Mouse (Mus musculus) right cerebral cortex, postnatal 10 days (tissue): Measurements from ENCODE around the gene Thada.

Experiments used
- DNase-seq, 2 experiments: peaks; one replicate each; pipeline ENCODE4 v3.0.0; 2021; ENCODE audit warnings: low spot score in 2 of 2

Gene Thada

DNA sequence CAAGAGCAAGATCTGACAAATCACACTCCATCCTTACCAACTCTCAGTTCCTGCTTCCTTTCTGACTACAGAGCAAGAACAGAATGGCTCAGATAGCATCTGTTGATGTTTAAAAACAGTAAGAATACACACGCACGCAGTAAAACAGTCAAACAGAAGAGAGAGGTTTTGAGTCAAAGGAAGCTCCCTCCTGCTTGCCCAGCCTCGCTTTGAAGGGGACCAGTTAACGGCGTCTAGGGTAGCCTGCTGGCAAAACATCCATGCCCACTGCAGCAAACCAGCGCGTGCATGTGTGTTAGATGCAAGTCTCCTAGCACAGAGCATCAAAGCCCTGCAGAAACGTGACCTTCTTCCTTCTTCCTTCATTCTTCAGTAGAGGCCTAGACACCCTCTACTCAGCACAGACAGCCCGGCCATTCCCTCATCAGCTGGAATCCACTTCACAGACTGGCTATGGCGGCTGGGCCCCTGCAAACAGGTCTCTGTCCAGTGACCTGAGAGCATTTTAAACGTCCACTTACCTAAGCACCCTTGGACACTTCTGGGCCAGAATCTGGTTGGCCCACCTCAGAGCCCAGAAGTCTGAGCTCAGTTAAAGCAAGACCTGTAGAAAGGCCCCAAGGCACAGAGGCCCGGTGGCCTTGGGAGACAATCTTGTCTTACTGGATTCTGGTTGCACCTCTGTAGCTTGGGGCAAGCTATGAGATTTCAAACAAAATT lies 302.8 kb downstream of the Thada start:
- peak in 1 of 2 experiments; percentile 16 for DNase-seq

- DNase-seq = peak in 1 of 2 experiments; percentile 8
These were observed 303.7 kb downstream of the Thada start for GRCm38 (mm10) chr17:84162211-84162760.

- peak; percentile 65 to 70 for DNase-seq
These were observed 304.7 kb downstream of the Thada start for GRCm38 (mm10) chr17:84161231-84161854.

GRCm38 (mm10) chr17:84158891-84159290 lies 307.1 kb downstream of the Thada start:
- DNase-seq = peak in 1 of 2 experiments; percentile 14

- DNase-seq = peak in 1 of 2 experiments; percentile 10
These were observed 307.6 kb downstream of the Thada start for GRCm38 (mm10) chr17:84158461-84158795.

DNA sequence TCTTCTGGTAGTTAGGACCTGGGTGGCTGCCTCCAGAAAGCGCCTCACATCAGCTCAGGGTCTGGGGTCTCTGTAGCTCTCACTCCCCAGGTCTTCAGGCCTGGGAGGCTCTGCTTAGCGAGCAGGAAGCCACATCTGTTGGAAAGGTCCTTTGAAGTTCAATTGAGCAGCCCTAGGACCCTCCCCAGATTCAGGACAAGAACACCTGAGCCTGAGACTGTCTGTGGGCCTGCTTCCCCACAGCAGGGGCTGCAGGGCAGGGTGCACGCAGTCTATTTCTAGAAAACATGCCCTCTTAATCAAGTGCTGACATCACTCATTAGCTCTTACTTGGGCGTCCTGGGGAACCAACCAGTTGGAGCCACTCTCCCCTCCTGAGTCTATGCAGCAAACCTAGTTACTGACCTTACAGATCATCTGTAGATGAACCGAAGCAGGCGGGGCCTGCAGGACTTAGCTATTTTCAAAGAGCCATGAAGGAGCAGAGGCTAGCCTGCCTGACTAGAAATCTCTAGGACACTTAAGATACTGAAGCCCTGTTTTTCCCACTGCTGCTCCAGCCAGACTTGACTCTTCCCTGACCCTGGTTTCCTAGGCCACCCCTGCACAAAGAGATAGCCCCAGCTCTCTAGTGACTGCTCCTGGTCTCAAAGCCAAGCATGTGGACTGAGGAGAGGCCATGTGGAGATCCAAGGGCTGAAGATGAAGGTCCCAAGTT lies 308.1 kb downstream of the Thada start:
- DNase-seq = no peak

GRCm38 (mm10) chr17:84156748-84157742 lies 309.0 kb downstream of the Thada start:
- DNase-seq = peak in 1 of 2 experiments; percentile 13

GRCm38 (mm10) chr17:84156227-84156573 lies 309.8 kb downstream of the Thada start:
- peak in 1 of 2 experiments; percentile 10 for DNase-seq

GRCm38 (mm10) chr17:84155516-84156226 lies 310.3 kb downstream of the Thada start:
- peak in 1 of 2 experiments; percentile 10 for DNase-seq

DNA sequence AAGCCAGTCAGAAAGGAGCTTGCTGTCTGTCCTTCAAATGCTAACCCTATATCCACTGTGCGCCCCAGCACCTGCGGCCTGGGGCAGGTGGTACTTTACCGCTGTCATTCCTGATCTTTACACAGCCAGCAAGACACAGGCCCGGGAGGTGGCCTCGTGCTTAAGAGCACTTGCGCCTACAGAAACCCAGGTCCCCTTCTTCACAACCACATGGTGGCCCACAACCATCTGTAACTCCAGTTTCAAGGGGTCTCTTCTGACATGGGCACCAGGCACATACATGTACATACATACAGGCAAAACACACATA lies 311.0 kb downstream of the Thada start:
- peak in 1 of 2 experiments; percentile 4 for DNase-seq

GRCm38 (mm10) chr17:84154302-84155028 lies 311.5 kb downstream of the Thada start:
- peak in 1 of 2 experiments; percentile 15 for DNase-seq

DNA sequence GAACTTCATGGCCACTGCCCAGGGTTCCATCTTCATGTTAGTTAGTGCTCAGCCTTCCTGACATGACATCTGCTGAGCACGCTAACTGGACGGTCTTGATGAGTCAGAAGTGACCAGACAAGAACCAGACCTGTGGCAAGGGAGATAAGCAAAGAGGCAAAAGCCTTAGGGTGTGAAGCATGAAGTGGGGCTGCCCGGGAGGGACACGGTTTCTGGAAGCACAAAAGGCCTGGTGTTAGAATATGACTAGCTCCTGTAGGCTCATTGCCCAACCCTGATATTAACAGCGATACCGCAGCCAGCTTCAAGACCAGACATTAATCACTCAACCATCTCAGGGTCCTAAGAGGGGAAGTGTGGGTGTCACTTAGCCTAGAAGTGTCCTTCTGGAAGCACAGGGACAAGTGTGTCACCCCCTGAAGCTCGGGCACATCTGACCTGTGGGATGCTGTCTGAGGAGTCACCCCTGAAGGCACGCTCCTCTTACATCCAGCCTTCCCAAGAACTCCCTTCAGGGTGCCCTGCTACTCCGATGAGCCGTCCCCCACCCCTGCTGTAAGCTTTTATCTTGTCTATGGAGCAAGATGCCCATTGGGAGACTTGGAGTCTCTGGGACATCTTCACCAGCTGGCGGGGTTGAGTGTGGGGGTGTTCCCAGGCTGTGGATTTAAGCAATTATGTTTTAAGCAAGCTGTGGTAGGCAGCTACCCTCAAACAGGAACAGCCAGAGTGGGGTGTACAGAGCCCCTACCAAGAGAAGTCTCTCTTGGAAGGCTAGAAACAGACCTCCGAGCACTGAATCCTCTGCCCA lies 312.8 kb downstream of the Thada start:
- DNase-seq = peak in 1 of 2 experiments; percentile 19

DNA sequence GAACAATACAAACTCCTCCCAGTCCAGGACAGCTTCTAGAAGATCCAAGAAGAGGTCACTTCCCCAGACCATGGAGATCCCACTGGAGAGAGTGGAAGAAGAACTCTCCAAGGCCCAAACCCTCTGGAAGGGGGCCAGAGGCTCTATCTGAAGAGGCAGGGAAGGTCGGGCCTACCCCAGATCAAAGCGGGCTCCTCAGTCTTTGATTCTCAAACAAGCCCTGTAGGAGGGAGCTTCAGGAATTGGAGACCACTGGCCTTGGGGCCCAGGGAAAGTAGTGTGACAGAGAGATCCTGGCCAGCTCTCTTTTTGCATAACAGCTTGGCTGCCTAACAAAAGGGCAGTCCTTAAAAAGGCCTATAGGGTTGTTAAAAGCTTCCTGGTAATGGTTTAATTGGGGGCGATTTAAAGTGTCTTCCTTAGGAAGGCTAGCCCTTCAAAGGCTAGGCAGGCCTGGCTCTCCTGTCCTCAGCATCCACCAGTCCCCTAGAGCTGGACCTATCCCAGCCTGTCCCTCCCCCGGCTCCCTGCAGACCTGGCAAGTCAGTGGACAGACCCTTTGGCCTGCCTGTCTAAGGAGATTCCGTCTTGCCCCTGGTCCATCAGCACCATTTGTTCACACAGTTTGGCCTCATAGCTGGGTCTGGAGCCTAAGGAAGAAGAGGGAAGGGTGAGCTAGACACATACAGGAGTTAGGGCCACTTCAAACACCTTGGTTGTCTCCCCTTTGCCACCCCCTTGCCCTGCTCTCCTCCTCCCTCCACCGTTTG lies 313.6 kb downstream of the Thada start:
- DNase-seq = peak in 1 of 2 experiments; percentile 21

DNA sequence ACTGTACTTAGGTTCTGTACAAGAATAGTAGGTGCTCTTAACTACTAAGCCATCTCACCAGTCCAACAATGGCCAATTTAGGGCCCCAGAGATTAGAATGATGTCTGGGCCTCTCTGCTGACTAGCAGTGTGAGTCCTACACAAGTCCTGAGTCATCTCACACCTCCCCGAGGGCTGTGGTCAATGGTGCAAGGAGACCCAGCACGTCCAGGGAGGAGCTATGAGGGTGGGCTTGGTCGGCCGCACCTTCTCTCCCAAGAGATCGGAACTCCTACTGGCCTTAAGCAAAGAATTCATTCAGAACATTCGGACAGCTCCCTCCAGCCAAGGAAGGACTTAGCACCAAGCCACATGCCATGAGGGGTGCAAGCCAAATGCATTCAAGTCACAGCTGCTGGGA lies 314.7 kb downstream of the Thada start:
- DNase-seq = no peak

- peak in 1 of 2 experiments; percentile 15 for DNase-seq
These were observed 315.7 kb downstream of the Thada start for GRCm38 (mm10) chr17:84150291-84150690.

- no peak for DNase-seq
These were observed 316.4 kb downstream of the Thada start for GRCm38 (mm10) chr17:84149566-84149965.

GRCm38 (mm10) chr17:84148499-84149484 lies 317.2 kb downstream of the Thada start:
- DNase-seq = peak; percentile 78 to 84
